ENCODE assay signal across 32 mouse cellular contexts in genomic region chr11:83857256-83857655, GRCm38 (mm10). TPM values are rescaled to one million over a fixed set of nuclear protein-coding genes. Genes with fewer than 3 reads are reported as not detected.
"Had no signal": no experiment of that assay in that cellular context is flagged by ENCODE, and none has a peak within 500 bp of the region (broad histone marks: within the 10 kb centered on the region; RNA-seq: fewer than 3 reads in every experiment).

No protein-coding gene starts in this region.

- H3K27ac ChIP-seq: limb, embryonic 10.5 days; limb, embryonic 12.5 days; limb, embryonic 13.5 days; limb, embryonic 15.5 days; liver, embryonic 12.5 days; liver, embryonic 13.5 days; liver, embryonic 14.5 days; liver, embryonic 15.5 days; lung, embryonic 15.5 days; macrophage; midbrain, embryonic 10.5 days; midbrain, embryonic 12.5 days; midbrain, embryonic 13.5 days; midbrain, embryonic 15.5 days; neural tube, embryonic 12.5 days had no signal

- H3K36me3 ChIP-seq: limb, embryonic 10.5 days; limb, embryonic 12.5 days; limb, embryonic 13.5 days; limb, embryonic 15.5 days; liver, embryonic 12.5 days; liver, embryonic 13.5 days; liver, embryonic 15.5 days; lung, embryonic 15.5 days; midbrain, embryonic 10.5 days; midbrain, embryonic 12.5 days; midbrain, embryonic 13.5 days; midbrain, embryonic 15.5 days; neural tube, embryonic 12.5 days had no signal

- H3K4me3 ChIP-seq: limb, embryonic 10.5 days; limb, embryonic 12.5 days; limb, embryonic 13.5 days; limb, embryonic 15.5 days; liver, embryonic 12.5 days; liver, embryonic 13.5 days; liver, embryonic 15.5 days; lung, embryonic 15.5 days; megakaryocyte, embryonic 14.5 days; midbrain, embryonic 10.5 days; midbrain, embryonic 12.5 days; midbrain, embryonic 13.5 days; midbrain, embryonic 15.5 days; myocyte; neural tube, embryonic 12.5 days had no signal

- H3K4me1 ChIP-seq: liver, embryonic 12.5 days; liver, embryonic 13.5 days; liver, embryonic 15.5 days; lung, embryonic 15.5 days had no signal

- H3K9me3 ChIP-seq: limb, embryonic 10.5 days; limb, embryonic 12.5 days; limb, embryonic 13.5 days; limb, embryonic 15.5 days; liver, embryonic 12.5 days; liver, embryonic 13.5 days; liver, embryonic 15.5 days; lung, embryonic 15.5 days; megakaryocyte, embryonic 14.5 days; midbrain, embryonic 10.5 days; midbrain, embryonic 12.5 days; midbrain, embryonic 13.5 days; midbrain, embryonic 15.5 days; neural tube, embryonic 12.5 days had no signal

- H3K4me2 ChIP-seq: limb, embryonic 12.5 days; limb, embryonic 13.5 days; limb, embryonic 15.5 days; liver, embryonic 11.5 days; liver, embryonic 12.5 days; liver, embryonic 13.5 days; liver, embryonic 15.5 days; lung, embryonic 14.5 days; lung, embryonic 15.5 days; midbrain, embryonic 11.5 days; midbrain, embryonic 12.5 days; midbrain, embryonic 13.5 days; midbrain, embryonic 15.5 days; neural tube, embryonic 12.5 days had no signal

- DNase-seq: left cerebral cortex, postnatal 4 days; liver; liver, embryonic 13.5 days; liver, postnatal 0 days; lung, adult 18-20 months; lung, adult 2 months; lung, embryonic 14.5 days; lung, postnatal 10 days; lung, postnatal 14 days; lung, postnatal 36 days; lung, postnatal 4 days; midbrain, embryonic 14.5 days had no signal

- ATAC-seq: liver, embryonic 12.5 days; liver, postnatal 0 days; lung, postnatal 0 days; midbrain, embryonic 13.5 days; midbrain, embryonic 15.5 days; midbrain, embryonic 16.5 days had no signal

- H3K9ac ChIP-seq: limb, embryonic 12.5 days; limb, embryonic 13.5 days; limb, embryonic 15.5 days; liver, embryonic 12.5 days; liver, embryonic 13.5 days; liver, embryonic 14.5 days; liver, embryonic 15.5 days; liver, postnatal 0 days; lung, embryonic 14.5 days; lung, embryonic 15.5 days; midbrain, embryonic 12.5 days; midbrain, embryonic 13.5 days; midbrain, embryonic 15.5 days; neural tube, embryonic 12.5 days had no signal

RNA-seq across cellular contexts. Expression of gene Hnf1b, which starts 7.4 kb away (rescaled TPM):
- polyA plus RNA-seq: limb, embryonic 10.5 days; limb, embryonic 12.5 days; limb, embryonic 13.5 days; macrophage; midbrain, embryonic 10.5 days; midbrain, embryonic 11.5 days; midbrain, embryonic 12.5 days; midbrain, embryonic 13.5 days; myocyte had no signal
